In genomic region chr7:110930118-110930854, GRCm38 (mm10) we compare ENCODE assay signal across 9 mouse cellular contexts. TPM values are rescaled to one million over a fixed set of nuclear protein-coding genes. Genes with fewer than 3 reads are reported as not detected.
A peak's percentile ranks its signal among the peaks of the same experiment; 100 is the strongest.
DNase-seq lines count a peak whose midpoint lies in the region; ATAC-seq lines count a peak whose summit lies in the region.
"Had no signal": no experiment of that assay in that cellular context is flagged by ENCODE, and none has a peak within 500 bp of the region (broad histone marks: within the 10 kb centered on the region; RNA-seq: fewer than 3 reads in every experiment).

No protein-coding gene starts in this region.

- no peaks in the 10 kb centered on the region for H3K9me3 ChIP-seq in kidney, embryonic 14.5 days (ENCODE audit: control insufficient read depth, low read length)
- H3K9me3 ChIP-seq in liver, embryonic 13.5 days (replicated peaks): no peaks in the 10 kb centered on the region
- no peaks in the 10 kb centered on the region for H3K9me3 ChIP-seq in stomach, embryonic 14.5 days (ENCODE audit: control insufficient read depth, low read depth, low read length)
- no peaks in the 10 kb centered on the region for H3K9me3 ChIP-seq in midbrain, embryonic 13.5 days
- H3K9me3 ChIP-seq: neural tube, embryonic 12.5 days had no signal

- H3K4me3 ChIP-seq in kidney, embryonic 14.5 days (ENCODE audit: low read length): no peak overlapping the region
- no peak overlapping the region for H3K4me3 ChIP-seq in liver, embryonic 13.5 days (replicated peaks)
- no peak overlapping the region for H3K4me3 ChIP-seq in stomach, embryonic 14.5 days (ENCODE audit: low read depth, low read length)
- H3K4me3 ChIP-seq in midbrain, embryonic 13.5 days (replicated peaks): no peak overlapping the region
- H3K4me3 ChIP-seq: neural tube, embryonic 12.5 days had no signal

- DNase-seq in right cerebral cortex, adult 18-20 months: peak; percentile 41
- DNase-seq in right cerebral cortex, postnatal 4 days: no peak
- DNase-seq in T-cell, adult 2 months (ENCODE audit: low spot score): peak; percentile 41
- peak; percentile 56 for DNase-seq in liver, embryonic 13.5 days

- no peaks in the 10 kb centered on the region for H3K27me3 ChIP-seq in kidney, embryonic 14.5 days (ENCODE audit: control insufficient read depth, insufficient read depth, low read length)
- no peaks in the 10 kb centered on the region for H3K27me3 ChIP-seq in liver, embryonic 13.5 days
- no peaks in the 10 kb centered on the region for H3K27me3 ChIP-seq in stomach, embryonic 14.5 days (ENCODE audit: control insufficient read depth, insufficient read depth, low read length)
- no peaks in the 10 kb centered on the region for H3K27me3 ChIP-seq in midbrain, embryonic 13.5 days
- H3K27me3 ChIP-seq: neural tube, embryonic 12.5 days had no signal

- H3K27ac ChIP-seq in kidney, embryonic 14.5 days (ENCODE audit: low read depth, low read length): no peak overlapping the region
- peak overlapping the region; percentile 6 for H3K27ac ChIP-seq in liver, embryonic 13.5 days
- no peak overlapping the region for H3K27ac ChIP-seq in stomach, embryonic 14.5 days (ENCODE audit: low read length)
- no peak overlapping the region for H3K27ac ChIP-seq in midbrain, embryonic 13.5 days
- H3K27ac ChIP-seq: neural tube, embryonic 12.5 days had no signal

- WGBS in kidney, embryonic 14.5 days: 34% methylated on average over 3 of the region's 3 CpGs
- 27% methylated on average over 3 of the region's 3 CpGs for WGBS in liver, embryonic 13.5 days (ENCODE audit: insufficient replicate concordance)
- 25% methylated on average over 3 of the region's 3 CpGs for WGBS in stomach, embryonic 14.5 days
- 33% methylated on average over 3 of the region's 3 CpGs for WGBS in midbrain, embryonic 13.5 days

- no peaks in the 10 kb centered on the region for H3K4me1 ChIP-seq in kidney, embryonic 14.5 days (ENCODE audit: control insufficient read depth, insufficient read depth, low read length)
- H3K4me1 ChIP-seq in liver, embryonic 13.5 days (replicated peaks): peaks cover 24% of the 10 kb centered on the region
- H3K4me1 ChIP-seq in stomach, embryonic 14.5 days (ENCODE audit: control insufficient read depth, insufficient read depth, low read length): no peaks in the 10 kb centered on the region
- H3K4me1 ChIP-seq in midbrain, embryonic 13.5 days (replicated peaks): no peaks in the 10 kb centered on the region
- H3K4me1 ChIP-seq: neural tube, embryonic 12.5 days had no signal

- no peak overlapping the region for H3K9ac ChIP-seq in kidney, embryonic 14.5 days (ENCODE audit: low read depth, low read length)
- no peak overlapping the region for H3K9ac ChIP-seq in liver, embryonic 13.5 days
- no peak overlapping the region for H3K9ac ChIP-seq in stomach, embryonic 14.5 days (replicated peaks; ENCODE audit: low read depth, low read length)
- no peak overlapping the region for H3K9ac ChIP-seq in midbrain, embryonic 13.5 days (replicated peaks)
- H3K9ac ChIP-seq: neural tube, embryonic 12.5 days had no signal

- ATAC-seq in erythroblast, adult 5-6 weeks (replicated peaks; ENCODE audit: low FRiP score, poor library complexity, severe bottlenecking): peak; percentile 91
- ATAC-seq in kidney, embryonic 14.5 days (ENCODE audit: low FRiP score, low TSS enrichment): peak; percentile 71; the same call in 1 of the 2 replicates
- ATAC-seq in liver, embryonic 13.5 days (ENCODE audit: low read depth): peak; percentile 83
- ATAC-seq in stomach, embryonic 14.5 days (ENCODE audit: insufficient number of reproducible peaks, insufficient read depth, low FRiP score, low read depth): 0 out of 2 replicates have a peak, but pooled peaks have one; percentile 49
- no peak for ATAC-seq in midbrain, embryonic 13.5 days

- no peak overlapping the region for H3K4me2 ChIP-seq in kidney, embryonic 14.5 days (replicated peaks; ENCODE audit: low read depth, low read length)
- no peak overlapping the region for H3K4me2 ChIP-seq in liver, embryonic 13.5 days
- H3K4me2 ChIP-seq in stomach, embryonic 14.5 days (replicated peaks; ENCODE audit: low read depth, low read length): no peak overlapping the region
- no peak overlapping the region for H3K4me2 ChIP-seq in midbrain, embryonic 13.5 days (replicated peaks)
- H3K4me2 ChIP-seq: neural tube, embryonic 12.5 days had no signal

- H3K36me3 ChIP-seq in kidney, embryonic 14.5 days (ENCODE audit: control insufficient read depth, insufficient read depth, low read length): no peaks in the 10 kb centered on the region
- no peaks in the 10 kb centered on the region for H3K36me3 ChIP-seq in liver, embryonic 13.5 days
- H3K36me3 ChIP-seq in stomach, embryonic 14.5 days (ENCODE audit: control insufficient read depth, insufficient read depth, low read length): no peaks in the 10 kb centered on the region; the same call in 1 of the 2 replicates
- no peaks in the 10 kb centered on the region for H3K36me3 ChIP-seq in midbrain, embryonic 13.5 days
- H3K36me3 ChIP-seq: neural tube, embryonic 12.5 days had no signal

RNA-seq across cellular contexts. Expression of gene Mrvi1, which starts 52.0 kb away (rescaled TPM):
- 1.0 and 1.7 TPM in 2 replicates for total RNA-seq in erythroblast, adult 5-6 weeks (2015; ENCODE audit: low replicate concordance)
- total RNA-seq in erythroblast, adult 5-6 weeks (2017; ENCODE audit: low replicate concordance): 0.14 and 1.1 TPM in 2 replicates
- 8.0 and 15.1 TPM in 2 replicates for polyA plus RNA-seq in kidney, embryonic 14.5 days (2014; fragmentation: Nextera tagmentation; extraction: Ambion mirVana)
- polyA plus RNA-seq in liver, embryonic 13.5 days (2015; fragmentation: Nextera tagmentation; extraction: Ambion mirVana): 6.2 and 9.4 TPM in 2 replicates
- 30.0 and 36.3 TPM in 2 replicates for polyA plus RNA-seq in stomach, embryonic 14.5 days (2014; fragmentation: Nextera tagmentation; extraction: Ambion mirVana)
- 0.62 and 0.86 TPM in 2 replicates for polyA plus RNA-seq in midbrain, embryonic 13.5 days (2015; fragmentation: Nextera tagmentation; extraction: Ambion mirVana)
